Mouse (Mus musculus) lung, postnatal 0 days (tissue): ENCODE measurements at regions not wholly inside any gene's neighbourhood (a gene's known extent, or its start where the extent isn't known, plus 50 kb on each side); places are given as distances from the start of the nearest gene placed in this dataset.
"Not testable (repeated sequence)": the region's sequence is repeated elsewhere in the genome, so short reads cannot be mapped to it uniquely, and the experiment has no call there.

Experiments
- ATAC-seq: fragments of 200-750 bp; cut with Nextera tagmentation; 2 replicates; pipeline ENCODE4 v1.8.0; 2017; ENCODE audit warnings: moderate library complexity
- DNase-seq: peaks from one replicate; pipeline ENCODE4 v3.0.0-alpha.2; 2016; ENCODE audit warnings: low spot score
- H3K27ac ChIP-seq: fragments of 300-500 bp; sonication (generic); 2 replicates; pipeline ENCODE4 v1.5.1; 2014; ENCODE audit warnings: antibody characterized with exemption, mild to moderate bottlenecking, low read length, mixed read lengths
- H3K27me3 ChIP-seq: fragments of 300-500 bp; sonication (generic); replicated peaks from 2 replicates; pipeline ENCODE4 v1.6.1; 2014; ENCODE audit warnings: low read length, mixed read lengths; ENCODE audit not compliant: insufficient read depth
- H3K36me3 ChIP-seq: fragments of 300-500 bp; sonication (generic); 2 replicates; pipeline ENCODE4 v1.6.1; 2014; ENCODE audit warnings: low read length, mixed read lengths; ENCODE audit not compliant: insufficient read depth
- H3K4me1 ChIP-seq: fragments of 300-500 bp; sonication (generic); 2 replicates; pipeline ENCODE4 v1.6.1; 2014; ENCODE audit warnings: antibody characterized with exemption, low read depth, low read length, mixed read lengths; ENCODE audit not compliant: insufficient read depth
- H3K4me2 ChIP-seq: fragments of 300-500 bp; sonication (generic); replicated peaks from 2 replicates; pipeline ENCODE4 v1.6.1; 2014; ENCODE audit warnings: low read depth, mild to moderate bottlenecking, low read length, moderate library complexity, mixed read lengths
- H3K4me3 ChIP-seq: fragments of 300-500 bp; sonication (generic); 2 replicates; pipeline ENCODE4 v1.5.1; 2014; ENCODE audit warnings: low read depth, low read length
- H3K9ac ChIP-seq: fragments of 300-500 bp; sonication (generic); replicated peaks from 2 replicates; pipeline ENCODE4 v1.6.1; 2014; ENCODE audit warnings: low read depth, mild to moderate bottlenecking
- H3K9me3 ChIP-seq: fragments of 300-500 bp; sonication (generic); 2 replicates; pipeline ENCODE4 v1.6.1; 2016; ENCODE audit warnings: low read length, mixed read lengths
- CTCF ChIP-seq: IDR thresholded peaks from 2 replicates; pipeline ENCODE4 v1.5.1; 2016; ENCODE audit warnings: antibody characterized with exemption, mild to moderate bottlenecking
- EP300 ChIP-seq: IDR thresholded peaks from 2 replicates; pipeline ENCODE4 v1.6.1; 2016; ENCODE audit warnings: antibody characterized with exemption, mild to moderate bottlenecking, control low read depth
- WGBS: fragments of 180-500 bp; shearing (Covaris S2); extraction: QIAGEN DNeasy Blood & Tissue Kit; methylation state at CpG from one replicate; pipeline ENCODE4 v1.1.7; 2014; 5-methylcytosine and 5-hydroxymethylcytosine counted together

- Histone ChIP-seq H3K4me2 (no peak overlapping the region), H3K27me3 (no peaks in the 10 kb centered on the region), H3K4me3 (no peak overlapping the region), H3K9ac (no peak overlapping the region), H3K36me3 (no peaks in the 10 kb centered on the region), H3K27ac (no peak overlapping the region), H3K4me1 (no peaks in the 10 kb centered on the region), H3K9me3 (no peaks in the 10 kb centered on the region)
- DNase-seq, result no peak
- TF ChIP-seq EP300 (no peak), CTCF (no peak)
- no peak for ATAC-seq
- WGBS, result 76% methylated on average over 2 of the region's 2 CpGs
Observed at GRCm38 (mm10) chr15:14253602-14254301, 1080.3 kb upstream of the Cdh6 start.

- Histone ChIP-seq H3K27ac (no peak overlapping the region), H3K36me3 (no peaks in the 10 kb centered on the region), H3K9me3 (no peaks in the 10 kb centered on the region), H3K9ac (no peak overlapping the region), H3K4me1 (no peaks in the 10 kb centered on the region), H3K4me3 (no peak overlapping the region), H3K27me3 (no peaks in the 10 kb centered on the region), H3K4me2 (no peak overlapping the region)
- ATAC-seq, result no peak
- 65% methylated on average over 2 of the region's 2 CpGs for WGBS
- no peak for TF ChIP-seq CTCF
- TF ChIP-seq EP300, result no peak
- no peak for DNase-seq
Observed at GRCm38 (mm10) chr15:14251773-14252172, 1078.3 kb upstream of the Cdh6 start.

- H3K4me1 ChIP-seq, result no peaks in the 10 kb centered on the region
- no peak overlapping the region for H3K9ac ChIP-seq
- H3K36me3 ChIP-seq, result no peaks in the 10 kb centered on the region
- no peak overlapping the region for H3K27ac ChIP-seq
- TF ChIP-seq EP300, result no peak
- TF ChIP-seq CTCF, result no peak
- 88% methylated on average over 8 of the region's 8 CpGs for WGBS
- no peak overlapping the region for H3K4me3 ChIP-seq
- no peaks in the 10 kb centered on the region for H3K27me3 ChIP-seq
- DNase-seq (no peak), ATAC-seq (no peak)
- H3K9me3 ChIP-seq, result no peaks in the 10 kb centered on the region
- no peak overlapping the region for H3K4me2 ChIP-seq
Observed at GRCm38 (mm10) chr15:14215236-14215635, 1041.8 kb upstream of the Cdh6 start.

GRCm38 (mm10) chr15:14214726-14215125 is 1041.3 kb upstream of the Cdh6 start:
- TF ChIP-seq CTCF (no peak), EP300 (no peak)

GRCm38 (mm10) chr15:14177523-14177922 is 1004.0 kb upstream of the Cdh6 start:
- H3K27me3 ChIP-seq, result no peaks in the 10 kb centered on the region
- H3K27ac ChIP-seq, result no peak overlapping the region
- WGBS, result 88% methylated on average over 2 of the region's 2 CpGs
- no peak for ATAC-seq
- no peak overlapping the region for H3K4me2 ChIP-seq
- H3K4me1 ChIP-seq, result no peaks in the 10 kb centered on the region
- H3K9me3 ChIP-seq, result no peaks in the 10 kb centered on the region
- DNase-seq, result no peak
- TF ChIP-seq CTCF (no peak), EP300 (no peak)
- H3K4me3 ChIP-seq, result no peak overlapping the region
- no peaks in the 10 kb centered on the region for H3K36me3 ChIP-seq
- no peak overlapping the region for H3K9ac ChIP-seq

More at GRCm38 (mm10) chr15:14214726-14215125, 1041.3 kb upstream of the Cdh6 start:
- no peaks in the 10 kb centered on the region for H3K36me3 ChIP-seq
- H3K27ac ChIP-seq, result no peak overlapping the region
- WGBS, result 85% methylated on average over 1 of the region's 1 CpGs
- no peaks in the 10 kb centered on the region for H3K4me1 ChIP-seq
- ATAC-seq (no peak), DNase-seq (no peak)
- no peak overlapping the region for H3K9ac ChIP-seq
- H3K4me3 ChIP-seq, result no peak overlapping the region
- no peaks in the 10 kb centered on the region for H3K27me3 ChIP-seq
- H3K9me3 ChIP-seq, result no peaks in the 10 kb centered on the region
- H3K4me2 ChIP-seq, result no peak overlapping the region

- Histone ChIP-seq H3K4me2 (no peak overlapping the region), H3K27ac (no peak overlapping the region), H3K36me3 (no peaks in the 10 kb centered on the region), H3K4me1 (no peaks in the 10 kb centered on the region), H3K9me3 (no peaks in the 10 kb centered on the region), H3K9ac (no peak overlapping the region), H3K27me3 (no peaks in the 10 kb centered on the region), H3K4me3 (no peak overlapping the region)
- DNase-seq (no peak), ATAC-seq (no peak)
- TF ChIP-seq EP300 (no peak), CTCF (no peak)
Observed at GRCm38 (mm10) chr15:14137402-14137801, 963.9 kb upstream of the Cdh6 start.

- ATAC-seq, result no peak
- H3K4me2 ChIP-seq, result no peak overlapping the region
- no peaks in the 10 kb centered on the region for H3K4me1 ChIP-seq
- no peaks in the 10 kb centered on the region for H3K36me3 ChIP-seq
- no peak overlapping the region for H3K27ac ChIP-seq
- no peak for DNase-seq
- no peaks in the 10 kb centered on the region for H3K9me3 ChIP-seq
- no peaks in the 10 kb centered on the region for H3K27me3 ChIP-seq
- TF ChIP-seq EP300 (no peak), CTCF (no peak)
- no peak overlapping the region for H3K4me3 ChIP-seq
- H3K9ac ChIP-seq, result no peak overlapping the region
- 80% methylated on average over 4 of the region's 4 CpGs for WGBS
Observed at GRCm38 (mm10) chr15:14123829-14124228, 950.4 kb upstream of the Cdh6 start.

- H3K4me1 ChIP-seq, H3K36me3 ChIP-seq, H3K27me3 ChIP-seq, H3K9ac ChIP-seq, H3K4me2 ChIP-seq, DNase-seq, ATAC-seq, H3K27ac ChIP-seq, H3K9me3 ChIP-seq, H3K4me3 ChIP-seq: not testable (repeated sequence)
- 96% methylated on average over 3 of the region's 3 CpGs for WGBS
Observed at GRCm38 (mm10) chr15:14118321-14118720, 944.8 kb upstream of the Cdh6 start.
